Mouse (Mus musculus) neural tube, embryonic 11.5 days (tissue): Measurements from ENCODE around the gene Prpf38b. TPM values are rescaled to one million over a fixed set of nuclear protein-coding genes. Genes with fewer than 3 reads are reported as not detected.
A peak's percentile ranks its signal among the peaks of the same experiment; 100 is the strongest.

Experiments
- ATAC-seq: fragments of 200-750 bp; cut with Nextera tagmentation; 2 replicates; pipeline ENCODE4 v1.8.0; 2017; ENCODE audit warnings: moderate number of reproducible peaks, mild to moderate bottlenecking, moderate TSS enrichment, moderate library complexity; ENCODE audit not compliant: insufficient read depth, low FRiP score, low TSS enrichment
- DNase-seq: peaks from one replicate; pipeline ENCODE4 v3.0.0-alpha.2; 2015; ENCODE audit warnings: low spot score
- H3K27ac ChIP-seq: fragments of 300-500 bp; sonication (generic); 2 replicates; pipeline ENCODE4 v1.5.1; 2014; ENCODE audit warnings: low read depth, mild to moderate bottlenecking, low read length
- H3K27me3 ChIP-seq: fragments of 300-500 bp; sonication (generic); 2 replicates; pipeline ENCODE4 v1.6.1; 2014; ENCODE audit warnings: mild to moderate bottlenecking, low read length, mixed read lengths; ENCODE audit not compliant: control insufficient read depth, insufficient read depth
- H3K36me3 ChIP-seq: fragments of 300-500 bp; sonication (generic); 2 replicates; pipeline ENCODE4 v1.6.1; 2014; ENCODE audit warnings: mild to moderate bottlenecking, low read length, moderate library complexity, mixed read lengths; ENCODE audit not compliant: control insufficient read depth, insufficient read depth
- H3K4me1 ChIP-seq: fragments of 300-500 bp; sonication (generic); 2 replicates; pipeline ENCODE4 v1.6.1; 2014; ENCODE audit warnings: low read length, mixed read lengths; ENCODE audit not compliant: control insufficient read depth, insufficient read depth
- H3K4me2 ChIP-seq: fragments of 300-500 bp; sonication (generic); 2 replicates; pipeline ENCODE4 v1.6.1; 2014; ENCODE audit warnings: low read depth, mild to moderate bottlenecking, moderate library complexity
- H3K4me3 ChIP-seq: fragments of 300-500 bp; sonication (generic); 2 replicates; pipeline ENCODE4 v1.5.1; 2014; ENCODE audit warnings: low read depth, low read length
- H3K9ac ChIP-seq: fragments of 300-500 bp; sonication (generic); 2 replicates; pipeline ENCODE4 v1.6.1; 2014; ENCODE audit warnings: mild to moderate bottlenecking, low read length
- H3K9me3 ChIP-seq: fragments of 300-500 bp; sonication (generic); 2 replicates; pipeline ENCODE4 v1.6.1; 2016; ENCODE audit warnings: low read length; ENCODE audit not compliant: control insufficient read depth
- WGBS: fragments of 180-500 bp; shearing (Covaris S2); extraction: QIAGEN DNeasy Blood & Tissue Kit; methylation state at CpG from one replicate; pipeline ENCODE4 v1.1.7; 2014; 5-methylcytosine and 5-hydroxymethylcytosine counted together
- polyA plus RNA-seq: library from polyadenylated mRNA; unstranded; fragments of >200 nt; fragmentation: Nextera tagmentation; extraction: Ambion mirVana; gene quantifications from 2 replicates; pipeline ENCODE4 v1.2.1, GENCODE M21; 2014

Prpf38b gene
- polyA plus RNA-seq, 1 experiment from 2014 or later: 59.0 TPM

GRCm38 (mm10) chr3:108858231-108858770 lies 53.2 kb downstream of the Prpf38b start:
- H3K4me1 ChIP-seq: peaks cover 3% of the 10 kb centered on the region
- H3K4me2 ChIP-seq: no peak overlapping the region
- H3K27ac ChIP-seq: no peak overlapping the region
- no peak overlapping the region for H3K9ac ChIP-seq
- no peaks in the 10 kb centered on the region for H3K27me3 ChIP-seq
- DNase-seq (peak; percentile 27), ATAC-seq (peak; percentile 74)
- no peaks in the 10 kb centered on the region for H3K36me3 ChIP-seq
- no peaks in the 10 kb centered on the region for H3K9me3 ChIP-seq
- WGBS: 44% methylated on average over 7 of the region's 7 CpGs
- H3K4me3 ChIP-seq: no peak overlapping the region

GRCm38 (mm10) chr3:108857714-108858113 lies 53.8 kb downstream of the Prpf38b start:
- Histone ChIP-seq H3K36me3 (no peaks in the 10 kb centered on the region), H3K4me2 (no peak overlapping the region), H3K4me3 (no peak overlapping the region), H3K9me3 (no peaks in the 10 kb centered on the region), H3K27me3 (no peaks in the 10 kb centered on the region), H3K27ac (no peak overlapping the region), H3K9ac (no peak overlapping the region), H3K4me1 (peaks cover 3% of the 10 kb centered on the region)
- 69% methylated on average over 1 of the region's 1 CpGs for WGBS
- no peak for DNase-seq
- ATAC-seq: 0 out of 2 replicates have a peak, but pooled peaks have one; percentile 14

GRCm38 (mm10) chr3:108857124-108857470 lies 54.4 kb downstream of the Prpf38b start:
- H3K4me3 ChIP-seq: no peak overlapping the region
- H3K27ac ChIP-seq: no peak overlapping the region
- H3K27me3 ChIP-seq: no peaks in the 10 kb centered on the region
- WGBS: 30% methylated on average over 3 of the region's 3 CpGs
- no peak for ATAC-seq
- no peak overlapping the region for H3K4me2 ChIP-seq
- peaks cover 3% of the 10 kb centered on the region for H3K4me1 ChIP-seq
- no peaks in the 10 kb centered on the region for H3K36me3 ChIP-seq
- no peak overlapping the region for H3K9ac ChIP-seq
- no peaks in the 10 kb centered on the region for H3K9me3 ChIP-seq
- DNase-seq: no peak

GRCm38 (mm10) chr3:108856386-108857123 lies 55.0 kb downstream of the Prpf38b start:
- peaks cover 3% of the 10 kb centered on the region for H3K4me1 ChIP-seq
- H3K4me3 ChIP-seq: no peak overlapping the region
- H3K27me3 ChIP-seq: no peaks in the 10 kb centered on the region
- DNase-seq (no peak), ATAC-seq (no peak)
- H3K36me3 ChIP-seq: no peaks in the 10 kb centered on the region
- H3K27ac ChIP-seq: no peak overlapping the region
- H3K9me3 ChIP-seq: no peaks in the 10 kb centered on the region
- 55% methylated on average over 8 of the region's 8 CpGs for WGBS
- no peak overlapping the region for H3K4me2 ChIP-seq
- no peak overlapping the region for H3K9ac ChIP-seq

- H3K27ac ChIP-seq: no peak overlapping the region
- no peaks in the 10 kb centered on the region for H3K36me3 ChIP-seq
- WGBS: 83% methylated on average over 10 of the region's 10 CpGs
- H3K4me1 ChIP-seq: peaks cover 3% of the 10 kb centered on the region
- DNase-seq (no peak), ATAC-seq (no peak)
- H3K9ac ChIP-seq: no peak overlapping the region
- H3K4me2 ChIP-seq: no peak overlapping the region
- H3K27me3 ChIP-seq: no peaks in the 10 kb centered on the region
- H3K9me3 ChIP-seq: no peaks in the 10 kb centered on the region
- H3K4me3 ChIP-seq: no peak overlapping the region
These were observed 55.7 kb downstream of the Prpf38b start for GRCm38 (mm10) chr3:108855864-108856263.

- Histone ChIP-seq H3K9me3 (no peaks in the 10 kb centered on the region), H3K4me1 (peaks cover 3% of the 10 kb centered on the region), H3K36me3 (no peaks in the 10 kb centered on the region), H3K27ac (no peak overlapping the region), H3K9ac (no peak overlapping the region), H3K27me3 (no peaks in the 10 kb centered on the region), H3K4me2 (no peak overlapping the region), H3K4me3 (no peak overlapping the region)
- ATAC-seq: no peak
- no peak for DNase-seq
- 59% methylated on average over 12 of the region's 12 CpGs for WGBS
These were observed 56.2 kb downstream of the Prpf38b start for GRCm38 (mm10) chr3:108855371-108855770.

GRCm38 (mm10) chr3:108853266-108853665 lies 58.3 kb downstream of the Prpf38b start:
- H3K27me3 ChIP-seq: no peaks in the 10 kb centered on the region
- WGBS: 82% methylated on average over 1 of the region's 1 CpGs

More at GRCm38 (mm10) chr3:108853266-108853665, 58.3 kb downstream of the Prpf38b start:
- H3K9me3 ChIP-seq: no peaks in the 10 kb centered on the region
- H3K4me1 ChIP-seq: peaks cover 2% of the 10 kb centered on the region
- ATAC-seq (no peak), DNase-seq (no peak)
- H3K9ac ChIP-seq: no peak overlapping the region
- H3K36me3 ChIP-seq: no peaks in the 10 kb centered on the region
- H3K4me2 ChIP-seq: no peak overlapping the region
- no peak overlapping the region for H3K4me3 ChIP-seq
- H3K27ac ChIP-seq: no peak overlapping the region
